9 mouse cellular contexts compared by ENCODE assay signal in genomic region chr1:139423931-139424330, GRCm38 (mm10). TPM values are rescaled to one million over a fixed set of nuclear protein-coding genes. Genes with fewer than 3 reads are reported as not detected.
DNase-seq lines count a peak whose midpoint lies in the region; ATAC-seq lines count a peak whose summit lies in the region.
"Had no signal": no experiment of that assay in that cellular context is flagged by ENCODE, and none has a peak within 500 bp of the region (broad histone marks: within the 10 kb centered on the region; RNA-seq: fewer than 3 reads in every experiment).

No protein-coding gene starts in this region.

- peaks cover 27% of the 10 kb centered on the region for H3K4me1 ChIP-seq in heart, embryonic 12.5 days (replicated peaks)
- peaks cover 33% of the 10 kb centered on the region for H3K4me1 ChIP-seq in hindbrain, embryonic 16.5 days (ENCODE audit: control insufficient read depth, insufficient read depth, low read depth, low read length)
- peaks cover 39% of the 10 kb centered on the region for H3K4me1 ChIP-seq in midbrain, embryonic 15.5 days

- H3K9ac ChIP-seq in heart, embryonic 12.5 days = peak overlapping the region; percentile 65
- peak overlapping the region; percentile 47; the same call in 1 of the 2 replicates for H3K9ac ChIP-seq in hindbrain, embryonic 16.5 days (ENCODE audit: low read depth, low read length)
- H3K9ac ChIP-seq in midbrain, embryonic 15.5 days = peak overlapping the region; percentile 79

- 33% methylated on average over 10 of the region's 10 CpGs for WGBS in heart, embryonic 12.5 days
- WGBS in hindbrain, embryonic 16.5 days = 42% methylated on average over 10 of the region's 10 CpGs
- WGBS in midbrain, embryonic 15.5 days = 56% methylated on average over 10 of the region's 10 CpGs

- peak overlapping the region; percentile 80 for H3K4me2 ChIP-seq in heart, embryonic 12.5 days
- H3K4me2 ChIP-seq in hindbrain, embryonic 16.5 days (ENCODE audit: low read length) = peak overlapping the region; percentile 64
- peak overlapping the region; percentile 68 for H3K4me2 ChIP-seq in midbrain, embryonic 15.5 days

- ATAC-seq in heart, embryonic 12.5 days (ENCODE audit: insufficient number of reproducible peaks, low FRiP score) = no peak
- ATAC-seq in hindbrain, embryonic 16.5 days = no peak
- no peak for ATAC-seq in midbrain, embryonic 15.5 days (replicated peaks)

- peaks cover 5% of the 10 kb centered on the region for H3K36me3 ChIP-seq in heart, embryonic 12.5 days
- H3K36me3 ChIP-seq in hindbrain, embryonic 16.5 days (ENCODE audit: control insufficient read depth, insufficient read depth, low read length) = no peaks in the 10 kb centered on the region
- 0 out of 2 replicates have a peak, but pooled peaks cover under 1% of the 10 kb centered on the region for H3K36me3 ChIP-seq in midbrain, embryonic 15.5 days (replicated peaks)

- peak overlapping the region; percentile 96 for H3K4me3 ChIP-seq in heart, embryonic 12.5 days
- H3K4me3 ChIP-seq in hindbrain, embryonic 16.5 days (ENCODE audit: low read length) = peak overlapping the region; percentile 97
- H3K4me3 ChIP-seq in midbrain, embryonic 15.5 days = peak overlapping the region; percentile 78

- no peak for DNase-seq in heart, adult 11 months
- DNase-seq in adipocyte (ENCODE audit: low spot score) = peak; percentile 25
- no peak for DNase-seq in Muller cell, postnatal 12 days (ENCODE audit: inconsistent ontology term)
- DNase-seq in cerebellum, adult 11-12 months = no peak
- DNase-seq in gastrocnemius, postnatal 36 days = no peak

- no peaks in the 10 kb centered on the region for H3K27me3 ChIP-seq in heart, embryonic 12.5 days (replicated peaks)
- no peaks in the 10 kb centered on the region for H3K27me3 ChIP-seq in hindbrain, embryonic 16.5 days (replicated peaks; ENCODE audit: control insufficient read depth, insufficient read depth, low read length)
- H3K27me3 ChIP-seq in midbrain, embryonic 15.5 days (replicated peaks) = no peaks in the 10 kb centered on the region

- H3K9me3 ChIP-seq in heart, embryonic 12.5 days (replicated peaks) = no peaks in the 10 kb centered on the region
- no peaks in the 10 kb centered on the region for H3K9me3 ChIP-seq in hindbrain, embryonic 16.5 days (ENCODE audit: control insufficient read depth, low read length)
- H3K9me3 ChIP-seq in midbrain, embryonic 15.5 days = no peaks in the 10 kb centered on the region

- intact Hi-C loops in gastrocnemius, postnatal 36 days (cut with DNase I) = loop anchor here (5.0 kb wide), 1 partner anchor 33 kb away; no protein-coding TSS in a partner anchor

- H3K27ac ChIP-seq in heart, embryonic 12.5 days (ENCODE audit: poor library complexity, severe bottlenecking) = no peak overlapping the region
- H3K27ac ChIP-seq in hindbrain, embryonic 16.5 days (ENCODE audit: low read depth, low read length) = no peak overlapping the region
- H3K27ac ChIP-seq in midbrain, embryonic 15.5 days = no peak overlapping the region

RNA-seq across cellular contexts. Expression of gene Zbtb41, which starts 1.8 kb away (rescaled TPM):
- 12.5 and 12.8 TPM in 2 replicates for polyA plus RNA-seq in heart, embryonic 12.5 days (2016; fragmentation: Nextera tagmentation; extraction: Ambion mirVana)
- polyA plus RNA-seq in hindbrain, embryonic 16.5 days (2015; fragmentation: Nextera tagmentation; extraction: Ambion mirVana) = 11.8 and 14.4 TPM in 2 replicates
- polyA plus RNA-seq in midbrain, embryonic 15.5 days (2015; fragmentation: Nextera tagmentation; extraction: Ambion mirVana) = 18.3 and 18.7 TPM in 2 replicates
- 10 to 100 TPM; 14.3 to 15.3 TPM for total RNA-seq in gastrocnemius, postnatal 36 days (2021)

RNA-seq across cellular contexts. Expression of gene Aspm, which starts 30.6 kb away (rescaled TPM):
- 18.0 and 18.4 TPM in 2 replicates for polyA plus RNA-seq in heart, embryonic 12.5 days (2016; fragmentation: Nextera tagmentation; extraction: Ambion mirVana)
- 2.9 and 3.5 TPM in 2 replicates for polyA plus RNA-seq in hindbrain, embryonic 16.5 days (2015; fragmentation: Nextera tagmentation; extraction: Ambion mirVana)
- 2.8 TPM in 2 replicates for polyA plus RNA-seq in midbrain, embryonic 15.5 days (2015; fragmentation: Nextera tagmentation; extraction: Ambion mirVana)
- under 1 TPM; 0.30 to 0.64 TPM for total RNA-seq in gastrocnemius, postnatal 36 days (2021)

RNA-seq across cellular contexts. Expression of gene Crb1, which starts 47.0 kb away (rescaled TPM):
- polyA plus RNA-seq in heart, embryonic 12.5 days (2016; fragmentation: Nextera tagmentation; extraction: Ambion mirVana) = 0.27 and 0.28 TPM in 2 replicates
- 1.2 and 1.4 TPM in 2 replicates for polyA plus RNA-seq in hindbrain, embryonic 16.5 days (2015; fragmentation: Nextera tagmentation; extraction: Ambion mirVana)
- polyA plus RNA-seq in midbrain, embryonic 15.5 days (2015; fragmentation: Nextera tagmentation; extraction: Ambion mirVana) = 2.4 and 3.0 TPM in 2 replicates
- not detected for total RNA-seq in gastrocnemius, postnatal 36 days (2021)
- total RNA-seq: common myeloid progenitor, adult 5-6 weeks had no signal
